Mouse (Mus musculus) adrenal gland, postnatal 10 days (tissue): ENCODE data around the gene Casp6. TPM values are rescaled to one million over a fixed set of nuclear protein-coding genes. Genes with fewer than 3 reads are reported as not detected.
A peak's percentile ranks its signal among the peaks of the same experiment; 100 is the strongest.

Experiments used
- DNase-seq: peaks from one replicate; pipeline ENCODE4 v3.0.0; 2021; ENCODE audit warnings: mixed read lengths
- long read RNA-seq, 2 experiments: library from polyadenylated mRNA; stranded (forward); transcript quantifications; one replicate each; pipeline ENCODE4 v2.0.0; 2021
- total RNA-seq, 2 experiments: library from RNA; stranded (reverse); gene quantifications; 2 replicates each; pipeline ENCODE4 v1.2.3; 2021

Casp6 gene
- total RNA-seq, result 10 to 100 TPM; 35.3 to 39.9 TPM
- long read RNA-seq, experiment 1, transcript Casp6-201 (7 exons, 1,456 nt), result major isoform, 76 of 83 reads
- long read RNA-seq, experiment 1, partial matches to known transcripts, result 4 of 83 reads
- long read RNA-seq, experiment 1, other reads (novel, unspliced or antisense), result 2 of 83 reads
- long read RNA-seq, experiment 2, transcript Casp6-201 (7 exons, 1,456 nt), result major isoform, 23 of 27 reads
- long read RNA-seq, experiment 2, partial matches to known transcripts, result 0 of 27 reads
- long read RNA-seq, experiment 2, other reads (novel, unspliced or antisense), result 1 of 27 reads

DNA sequence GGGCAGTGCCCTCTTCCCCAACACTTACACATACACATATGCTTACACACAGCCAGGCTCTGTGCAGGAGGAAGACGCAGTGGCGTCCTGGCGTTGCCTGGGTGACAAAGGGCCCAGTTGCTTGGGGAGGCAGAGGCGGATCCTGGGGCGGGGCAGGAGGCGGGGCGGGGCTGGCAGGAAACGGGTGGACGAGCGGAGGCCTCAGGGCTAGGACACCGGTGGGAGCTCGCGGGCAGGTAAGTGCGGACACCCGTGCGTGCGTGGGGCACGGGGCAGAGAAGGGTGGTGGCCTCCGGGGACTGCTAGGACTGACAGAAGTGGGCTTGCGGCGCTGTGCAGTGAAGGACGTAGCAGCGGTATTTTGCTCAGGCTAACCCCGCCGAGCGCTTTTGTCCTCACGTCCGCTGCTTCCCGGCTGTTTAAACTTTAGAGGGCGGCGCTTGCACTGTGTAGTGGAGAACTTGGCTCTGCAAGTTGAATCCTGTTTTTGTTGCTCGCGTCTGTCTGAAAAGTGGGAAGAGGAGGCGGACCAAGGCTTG is at the start of gene Casp6:
TSS of gene Casp6 (plus strand) at position 155 of the 539 bp plus-strand sequence.
- peak; percentile 94 for DNase-seq

DNA sequence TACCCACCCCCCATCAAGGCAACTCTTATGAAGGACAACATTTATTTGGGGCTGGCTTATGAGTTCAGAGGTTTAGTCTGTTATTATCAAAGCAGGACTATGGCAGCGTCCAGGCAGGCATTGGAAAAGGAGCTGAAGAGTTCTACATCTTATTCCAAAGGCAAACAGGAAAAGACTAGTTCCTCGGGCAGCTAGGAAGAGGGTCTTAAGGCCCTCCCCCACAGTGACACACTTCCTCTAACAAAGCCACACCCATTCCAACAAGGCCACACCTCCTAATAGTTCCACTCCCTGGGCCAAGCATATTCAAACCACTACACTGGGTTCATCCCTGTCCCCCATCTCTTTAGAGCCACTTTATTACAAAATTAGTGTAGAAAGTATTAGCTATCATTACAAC is 38.6 kb upstream of the Casp6 start:
- DNase-seq, result no peak

DNA sequence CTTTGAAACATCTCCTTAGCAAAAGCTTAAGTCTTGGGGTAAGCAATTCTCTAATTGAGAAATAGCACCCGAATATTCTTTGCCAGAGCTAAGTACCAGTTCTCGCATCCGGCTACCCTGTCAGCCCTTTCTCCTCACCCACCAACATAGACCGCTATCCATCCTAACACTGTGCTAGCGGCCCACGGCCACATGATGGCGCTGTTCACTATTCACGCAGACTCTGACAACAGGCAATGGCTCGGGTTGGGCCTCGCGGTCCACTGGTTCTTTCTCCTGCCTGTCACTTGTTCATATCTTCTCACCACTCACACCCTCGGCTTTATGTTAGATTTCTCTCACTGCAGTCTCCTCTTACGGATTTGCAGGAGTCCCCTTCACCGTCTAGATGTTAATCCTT is 37.5 kb upstream of the Casp6 start:
- DNase-seq, result peak; percentile 79

GRCm38 (mm10) chr3:129877327-129877726 is 23.9 kb upstream of the Casp6 start:
- no peak for DNase-seq

GRCm38 (mm10) chr3:129878405-129879021 is 22.7 kb upstream of the Casp6 start, which contains the start of gene Pla2g12a:
Pla2g12a (plus strand) TSS chr3:129878606.
- peak; percentile 97 for DNase-seq

- DNase-seq, result peak; percentile 73
Measured at GRCm38 (mm10) chr3:129879131-129879757, 22.0 kb upstream of the Casp6 start.

- no peak for DNase-seq
Measured at GRCm38 (mm10) chr3:129879913-129880312, 21.3 kb upstream of the Casp6 start.

- no peak for DNase-seq
Measured at GRCm38 (mm10) chr3:129880925-129881593, 20.2 kb upstream of the Casp6 start.

DNA sequence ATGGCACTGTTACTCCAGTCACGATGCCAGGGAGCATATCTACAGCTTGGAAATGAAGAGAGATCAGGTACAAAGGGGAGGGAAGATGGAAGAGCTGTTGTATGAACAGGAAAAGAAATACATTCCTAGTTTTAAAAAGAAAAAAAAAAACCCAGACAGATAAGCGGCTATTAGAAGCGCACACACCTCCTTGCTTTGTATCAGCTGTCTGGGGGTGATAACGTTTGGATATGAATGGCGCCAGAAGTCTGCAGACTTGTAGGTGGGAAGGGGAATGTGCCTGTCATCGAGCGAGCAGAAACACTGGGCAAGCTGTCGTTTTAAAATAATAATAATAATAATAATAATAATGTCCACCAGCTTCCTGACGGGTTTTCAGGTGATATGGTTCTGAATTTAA is 15.6 kb upstream of the Casp6 start:
- no peak for DNase-seq

GRCm38 (mm10) chr3:129886430-129886829 is 14.8 kb upstream of the Casp6 start:
- DNase-seq, result no peak

DNA sequence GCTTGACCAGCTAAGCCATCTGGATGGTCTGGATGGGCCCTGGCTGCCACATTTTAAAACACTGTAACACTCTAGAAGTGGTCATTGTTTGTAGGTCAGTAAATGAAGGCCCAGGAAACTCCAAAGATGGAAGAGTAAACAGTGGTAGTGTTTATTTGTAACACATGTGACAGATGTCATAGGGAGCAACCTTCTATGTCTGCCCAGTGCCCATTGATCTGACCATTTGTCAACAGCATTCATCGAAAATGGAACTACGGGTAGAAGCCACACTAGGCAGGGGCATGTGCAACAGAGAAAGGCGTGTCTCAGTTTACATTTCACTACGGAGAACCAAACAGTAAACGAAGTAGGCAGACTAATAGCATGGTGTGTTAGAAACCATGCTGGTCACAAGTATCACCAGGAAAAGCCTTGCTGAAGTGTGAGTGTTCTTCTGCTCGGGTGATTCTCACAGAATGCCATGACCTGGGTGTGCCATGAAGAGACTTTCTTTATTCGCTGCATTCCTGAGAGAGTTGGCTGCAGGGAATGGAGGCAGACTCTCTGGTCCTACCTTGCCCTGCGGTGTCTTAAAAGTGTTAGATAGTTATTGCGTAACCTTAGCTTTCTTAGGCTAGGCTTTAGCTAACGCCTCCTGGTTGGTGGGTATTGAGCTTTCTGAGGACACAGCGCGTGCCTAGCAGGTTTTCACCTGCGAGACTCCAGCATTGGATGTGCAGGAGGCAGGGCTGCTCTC is 13.3 kb upstream of the Casp6 start:
- no peak for DNase-seq

DNA sequence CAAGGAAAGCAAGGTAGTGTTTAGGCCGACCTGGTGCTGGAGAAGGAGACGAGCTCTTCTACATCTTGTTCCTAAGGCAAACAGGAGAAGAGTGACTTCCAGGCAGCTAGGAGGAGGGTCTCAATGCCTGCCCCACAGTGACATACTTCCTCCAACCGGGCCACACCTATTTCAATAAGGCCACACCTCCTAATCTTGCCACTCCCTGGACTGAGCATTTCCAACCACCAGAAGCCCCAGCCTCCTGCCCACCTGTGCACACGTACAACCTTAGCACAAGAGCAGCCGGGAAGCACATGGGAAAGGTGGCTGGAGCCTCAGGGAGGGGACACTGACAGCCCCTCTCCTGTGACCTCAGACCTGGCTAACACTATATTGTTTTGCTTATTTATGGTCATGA is 9.2 kb upstream of the Casp6 start:
- DNase-seq, result no peak

DNA sequence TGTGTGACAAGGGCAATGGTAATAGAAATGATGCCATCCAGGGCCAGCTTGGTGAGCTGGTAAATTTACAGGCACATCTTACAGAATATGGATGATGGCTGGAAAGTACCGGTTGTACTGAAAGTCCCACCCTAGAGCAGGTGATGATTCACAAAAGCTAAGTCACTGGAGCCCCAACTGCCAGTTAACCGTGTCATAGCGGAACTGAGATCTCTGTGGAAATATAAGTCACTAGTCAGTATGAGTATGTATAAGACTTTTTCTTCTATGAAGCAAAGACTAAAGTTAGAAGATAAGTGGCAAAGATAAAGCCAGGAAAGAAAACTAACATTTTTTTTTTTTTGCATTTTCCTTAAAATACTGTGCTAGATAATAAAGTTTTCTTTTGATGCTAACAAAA is 8.1 kb upstream of the Casp6 start:
- DNase-seq, result no peak

DNA sequence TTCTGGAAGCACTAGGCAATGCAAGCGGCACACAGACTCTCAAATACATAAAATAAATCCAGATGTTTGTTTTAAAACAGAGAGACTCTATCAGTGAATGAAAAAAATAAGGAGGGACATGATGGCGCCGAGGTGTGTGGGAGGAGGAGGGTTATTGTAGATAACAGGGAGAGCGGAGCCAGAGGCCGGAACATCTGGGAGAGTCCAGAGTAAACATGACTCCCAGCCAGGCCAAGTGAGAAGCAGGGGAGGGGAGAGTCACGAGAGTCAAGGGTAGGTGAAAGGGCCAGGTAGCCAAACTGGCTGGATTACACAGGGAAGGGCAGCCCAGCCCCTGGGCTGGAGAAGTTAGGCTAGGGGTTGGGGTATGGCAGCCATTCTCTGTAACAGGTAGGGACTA is 4.6 kb upstream of the Casp6 start:
- no peak for DNase-seq

DNA sequence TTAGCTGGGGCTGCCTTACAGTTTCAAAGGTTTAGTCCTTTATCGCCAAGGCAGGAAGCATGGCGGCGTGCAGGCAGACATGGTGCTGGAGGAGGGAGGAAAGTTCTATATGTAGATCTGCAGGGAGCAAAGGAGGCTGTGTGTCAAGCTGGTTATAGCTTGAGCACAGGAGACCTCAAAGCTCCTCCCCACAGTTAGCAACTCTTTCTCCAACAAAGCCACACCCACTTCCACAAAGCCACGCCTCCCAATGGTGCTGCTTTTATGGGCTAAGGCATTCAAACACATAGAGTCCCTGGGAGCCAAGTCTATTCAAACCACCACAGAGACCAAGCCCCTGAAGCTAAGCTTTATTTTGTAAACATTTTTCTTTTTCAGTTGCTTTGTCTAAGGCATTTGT is 2.3 kb upstream of the Casp6 start:
- DNase-seq, result no peak

DNA sequence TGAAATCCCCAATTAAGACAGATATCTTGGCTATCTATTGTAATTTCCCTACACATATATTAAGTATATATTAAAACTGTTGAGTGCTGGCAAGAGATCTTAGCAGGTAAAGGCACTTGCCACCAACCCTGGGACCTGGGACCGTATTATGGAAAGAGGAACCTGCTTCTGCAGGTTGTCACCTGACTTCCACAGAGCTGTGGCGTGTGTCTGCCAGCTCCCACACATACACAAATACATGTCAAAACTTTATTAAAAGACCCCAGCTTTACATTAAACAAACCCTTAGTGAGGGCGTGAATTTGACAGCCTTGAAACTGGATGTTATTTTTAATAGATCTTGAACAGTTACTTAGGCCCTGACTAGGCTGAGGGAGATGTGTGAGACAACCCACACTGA is 2.1 kb downstream of the Casp6 start:
- no peak for DNase-seq

DNA sequence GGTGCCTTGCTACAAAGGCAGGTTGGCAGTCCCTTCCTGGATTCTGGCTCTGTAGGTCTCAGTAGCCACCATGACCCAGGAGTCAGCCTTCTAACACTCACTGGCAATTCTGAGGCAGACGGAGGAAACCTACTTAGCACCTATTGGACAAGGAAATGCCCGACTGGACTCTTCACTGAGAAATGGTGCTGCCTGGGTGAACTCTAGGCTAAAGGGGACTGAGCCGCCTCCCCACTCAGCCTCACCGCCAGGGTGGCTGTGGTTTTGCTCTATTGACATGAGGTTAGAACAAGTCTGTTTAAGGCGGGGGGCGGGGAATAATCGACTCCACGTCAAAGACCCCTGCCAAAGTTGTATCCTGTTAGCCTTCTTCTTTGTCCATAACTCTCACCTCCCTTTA is 2.6 kb downstream of the Casp6 start:
- DNase-seq, result no peak

DNA sequence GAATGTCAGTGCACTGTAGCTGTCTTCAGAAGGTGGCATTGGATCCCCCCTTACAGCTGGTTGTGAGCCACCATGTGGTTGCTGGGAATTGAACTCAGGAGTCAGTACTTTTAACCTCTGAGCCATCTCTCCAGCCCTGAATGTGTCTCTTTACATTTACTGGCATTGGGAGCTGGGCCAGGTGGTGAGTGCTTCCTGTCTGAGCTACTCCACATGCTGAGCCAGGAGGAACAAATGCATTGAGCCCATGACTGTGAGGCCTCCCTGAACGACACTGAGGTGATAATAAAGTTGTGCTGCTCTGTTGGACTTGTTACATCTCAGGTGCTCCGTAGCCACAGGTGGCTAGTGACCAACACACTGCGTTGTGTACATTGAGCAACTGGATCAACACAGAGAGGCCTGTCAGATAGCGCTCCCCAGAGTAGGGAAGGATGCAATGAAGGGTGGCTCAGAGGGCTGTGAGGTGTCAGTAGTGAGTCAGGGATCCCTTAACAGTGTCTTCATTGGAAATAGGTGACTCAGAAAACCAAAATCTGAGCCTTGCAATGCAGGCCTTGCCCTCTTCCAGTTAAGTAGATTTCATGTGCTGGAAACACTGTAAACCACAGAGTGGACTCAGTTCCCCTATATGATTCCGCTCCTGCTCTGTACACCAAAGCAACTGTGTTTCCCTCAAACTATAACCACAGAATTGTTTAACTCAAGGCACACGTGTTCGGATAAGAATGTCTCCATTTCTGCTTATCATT is 3.3 kb downstream of the Casp6 start:
- no peak for DNase-seq

GRCm38 (mm10) chr3:129912025-129912424 is 10.8 kb downstream of the Casp6 start:
- DNase-seq, result no peak

DNA sequence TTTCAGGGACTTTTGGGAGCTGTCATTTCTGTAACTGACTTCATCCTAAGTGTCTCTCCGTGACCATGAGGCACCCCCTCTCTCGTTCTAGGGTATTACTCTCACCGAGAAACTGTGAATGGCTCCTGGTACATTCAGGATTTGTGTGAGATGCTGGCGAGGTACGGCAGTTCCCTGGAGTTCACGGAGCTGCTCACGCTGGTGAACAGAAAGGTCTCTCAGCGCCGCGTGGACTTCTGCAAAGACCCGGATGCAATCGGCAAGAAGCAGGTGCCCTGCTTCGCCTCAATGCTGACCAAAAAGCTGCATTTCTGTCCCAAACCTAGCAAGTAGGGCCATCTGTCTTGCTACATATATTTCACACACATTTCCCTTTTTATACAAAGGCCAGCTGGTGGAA is 12.0 kb downstream of the Casp6 start:
- no peak for DNase-seq

- no peak for DNase-seq
Measured at GRCm38 (mm10) chr3:129917424-129917823, 16.2 kb downstream of the Casp6 start.
